Mouse (Mus musculus) C2C12 (cell line): ENCODE results near the gene Msl3.

Experiments
- CEBPB ChIP-seq: IDR thresholded peaks from one replicate; pipeline ENCODE4 v1.6.1; 2011; ENCODE audit warnings: low read depth, mild to moderate bottlenecking, control low read depth, moderate library complexity
- CTCF ChIP-seq: IDR thresholded peaks from one replicate; pipeline ENCODE4 v1.5.1; 2011; ENCODE audit not compliant: control insufficient read depth, insufficient read depth, insufficient read length
- MAX ChIP-seq: IDR thresholded peaks from one replicate; pipeline ENCODE4 v1.6.1; 2011; ENCODE audit warnings: mild to moderate bottlenecking, control low read depth
- MYOD1 ChIP-seq: IDR thresholded peaks from one replicate; pipeline ENCODE4 v1.6.1; 2011; ENCODE audit warnings: low read depth; ENCODE audit not compliant: control insufficient read depth, insufficient read length
- USF1 ChIP-seq: IDR thresholded peaks from one replicate; pipeline ENCODE4 v1.6.1; 2011; ENCODE audit warnings: low read depth, mild to moderate bottlenecking, control low read depth, moderate library complexity

GRCm38 (mm10) chrX:168660236-168660635 lies 13.5 kb downstream of the Msl3 start:
- TF ChIP-seq USF1: no peak
- TF ChIP-seq CTCF: no peak
- TF ChIP-seq CEBPB: no peak
- no peak for TF ChIP-seq MYOD1
- no peak for TF ChIP-seq MAX
